Comparison of ENCODE assay signal across 28 mouse cellular contexts in the genomic region with DNA sequence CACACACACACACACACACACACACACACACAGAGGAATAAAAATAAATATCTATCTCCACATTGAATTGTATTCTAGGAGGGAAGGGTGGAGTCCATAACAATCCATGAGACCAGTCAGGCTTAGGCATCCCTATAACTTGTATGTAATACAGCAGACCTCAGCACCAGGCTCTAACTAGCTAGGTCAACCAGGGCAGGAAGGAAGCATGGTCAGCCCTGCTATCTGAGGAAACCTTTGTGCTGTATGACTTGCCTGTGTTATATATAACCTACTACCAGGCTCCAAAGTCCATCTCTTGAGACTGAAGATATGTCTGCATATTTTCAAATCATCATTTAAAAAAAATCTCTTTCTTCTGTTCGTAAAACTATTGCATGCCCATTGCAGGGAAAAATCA. TPM values are rescaled to one million over a fixed set of nuclear protein-coding genes. Genes with fewer than 3 reads are reported as not detected.
DNase-seq lines count a peak whose midpoint lies in the region; ATAC-seq and TF ChIP-seq lines count a peak whose summit lies in the region.
"Had no signal": no experiment of that assay in that cellular context is flagged by ENCODE, and none has a peak within 500 bp of the region (broad histone marks: within the 10 kb centered on the region; RNA-seq: fewer than 3 reads in every experiment).

No protein-coding gene starts in this region.

- no peak for TF ChIP-seq POLR2A in cerebellum, adult 2 months (IDR thresholded peaks at IDR 0.05; ENCODE audit: borderline replicate concordance, insufficient read depth, low read length)

- H3K4me2 ChIP-seq in intestine, embryonic 15.5 days (replicated peaks) = no peak overlapping the region
- no peak overlapping the region for H3K4me2 ChIP-seq in intestine, postnatal 0 days (replicated peaks; ENCODE audit: low read depth)
- H3K4me2 ChIP-seq in liver, embryonic 11.5 days = no peak overlapping the region
- H3K4me2 ChIP-seq: embryonic facial prominence, embryonic 13.5 days; embryonic facial prominence, embryonic 15.5 days; forebrain, embryonic 12.5 days had no signal

- H3K4me3 ChIP-seq in intestine, embryonic 15.5 days (replicated peaks) = no peak overlapping the region
- no peak overlapping the region for H3K4me3 ChIP-seq in intestine, postnatal 0 days (ENCODE audit: low read depth, low read length)
- no peak overlapping the region for H3K4me3 ChIP-seq in liver, embryonic 11.5 days (ENCODE audit: low read depth, low read length)
- H3K4me3 ChIP-seq in cerebellum, adult 2 months (replicated peaks; ENCODE audit: insufficient read depth, low read depth, low read length) = no peak overlapping the region
- H3K4me3 ChIP-seq: embryonic facial prominence, embryonic 13.5 days; embryonic facial prominence, embryonic 15.5 days; erythroblast, embryonic 14.5 days; forebrain, embryonic 10.5 days; forebrain, embryonic 12.5 days had no signal

- peak; percentile 65 for DNase-seq in 416B (ENCODE audit: low read depth)
- DNase-seq in left cerebral cortex, adult 11 months (ENCODE audit: low spot score) = no peak
- no peak for DNase-seq in liver, embryonic 11.5 days (ENCODE audit: low spot score)
- DNase-seq in cerebellum, adult 2 months = no peak
- DNase-seq: adrenal gland, adult 8-10 months; adrenal gland, postnatal 14 days; adrenal gland, postnatal 36 days; B cell, adult 2 months; cerebellum, adult 11-12 months; cerebellum, adult 8-10 months; cerebellum, adult 9-11 months; cerebellum, postnatal 14 days; cerebellum, postnatal 36 days; embryo, embryonic 11 days had no signal

- no peaks in the 10 kb centered on the region for H3K9me3 ChIP-seq in intestine, embryonic 15.5 days
- no peaks in the 10 kb centered on the region for H3K9me3 ChIP-seq in intestine, postnatal 0 days (ENCODE audit: control insufficient read depth)
- no peaks in the 10 kb centered on the region for H3K9me3 ChIP-seq in liver, embryonic 11.5 days (ENCODE audit: control insufficient read depth, low read length)
- H3K9me3 ChIP-seq: embryonic facial prominence, embryonic 13.5 days; embryonic facial prominence, embryonic 15.5 days; forebrain, embryonic 10.5 days; forebrain, embryonic 12.5 days; G1E had no signal

- H3K36me3 ChIP-seq in intestine, embryonic 15.5 days = no peaks in the 10 kb centered on the region
- no peaks in the 10 kb centered on the region for H3K36me3 ChIP-seq in intestine, postnatal 0 days (ENCODE audit: control insufficient read depth, insufficient read depth)
- no peaks in the 10 kb centered on the region for H3K36me3 ChIP-seq in liver, embryonic 11.5 days (ENCODE audit: control insufficient read depth, insufficient read depth, low read length)
- H3K36me3 ChIP-seq: embryonic facial prominence, embryonic 13.5 days; embryonic facial prominence, embryonic 15.5 days; forebrain, embryonic 10.5 days; forebrain, embryonic 12.5 days; G1E had no signal

- TF ChIP-seq CTCF in intestine, postnatal 0 days (IDR thresholded peaks at IDR 0.05; ENCODE audit: low read depth) = no peak
- TF ChIP-seq CTCF in cerebellum, adult 2 months (IDR thresholded peaks at IDR 0.05; ENCODE audit: borderline replicate concordance, insufficient read depth, low read depth, low read length) = no peak

- H3K27me3 ChIP-seq in intestine, embryonic 15.5 days (replicated peaks) = no peaks in the 10 kb centered on the region
- no peaks in the 10 kb centered on the region for H3K27me3 ChIP-seq in intestine, postnatal 0 days (replicated peaks; ENCODE audit: control insufficient read depth, insufficient read depth, low read length)
- H3K27me3 ChIP-seq in liver, embryonic 11.5 days (replicated peaks; ENCODE audit: control insufficient read depth, insufficient read depth, low read length) = no peaks in the 10 kb centered on the region
- H3K27me3 ChIP-seq in cerebellum, adult 2 months (ENCODE audit: control insufficient read depth, insufficient read depth, low read length) = no peaks in the 10 kb centered on the region
- H3K27me3 ChIP-seq: CH12.LX; embryonic facial prominence, embryonic 13.5 days; embryonic facial prominence, embryonic 15.5 days; forebrain, embryonic 12.5 days had no signal

- WGBS in intestine, embryonic 15.5 days = 79% methylated on average over 1 of the region's 1 CpGs
- 52% methylated on average over 1 of the region's 1 CpGs for WGBS in intestine, postnatal 0 days
- 76% methylated on average over 1 of the region's 1 CpGs for WGBS in liver, embryonic 11.5 days
- 93% methylated on average over 1 of the region's 1 CpGs for WGBS in cerebellum, adult 2 months

- H3K4me1 ChIP-seq in intestine, embryonic 15.5 days (replicated peaks) = no peaks in the 10 kb centered on the region
- no peaks in the 10 kb centered on the region for H3K4me1 ChIP-seq in intestine, postnatal 0 days (replicated peaks; ENCODE audit: control insufficient read depth, insufficient read depth, low read length)
- H3K4me1 ChIP-seq in liver, embryonic 11.5 days (replicated peaks; ENCODE audit: control insufficient read depth, insufficient read depth, low read length) = no peaks in the 10 kb centered on the region
- H3K4me1 ChIP-seq in cerebellum, adult 2 months (ENCODE audit: control insufficient read depth, insufficient read depth, low read length) = no peaks in the 10 kb centered on the region
- H3K4me1 ChIP-seq: embryonic facial prominence, embryonic 13.5 days; embryonic facial prominence, embryonic 15.5 days; forebrain, embryonic 10.5 days; forebrain, embryonic 12.5 days had no signal

- no peak overlapping the region for H3K9ac ChIP-seq in intestine, embryonic 15.5 days
- H3K9ac ChIP-seq in intestine, postnatal 0 days (ENCODE audit: low read depth, low read length) = no peak overlapping the region
- no peak overlapping the region for H3K9ac ChIP-seq in liver, embryonic 11.5 days (ENCODE audit: low read depth, low read length)
- H3K9ac ChIP-seq: embryonic facial prominence, embryonic 13.5 days; embryonic facial prominence, embryonic 15.5 days; forebrain, embryonic 12.5 days had no signal

- peak; percentile 78 for ATAC-seq in intestine, embryonic 15.5 days
- peak; percentile 98 for ATAC-seq in intestine, postnatal 0 days
- ATAC-seq in liver, embryonic 11.5 days (replicated peaks; ENCODE audit: low FRiP score) = no peak
- ATAC-seq: activated CD4-positive, CD25-positive, alpha-beta regulatory T cell, adult 4 months; CD4-positive, CD25-positive, alpha-beta regulatory T cell, adult 4 months; forebrain, embryonic 14.5 days; forebrain, embryonic 16.5 days; Patski had no signal

- H3K27ac ChIP-seq in intestine, embryonic 15.5 days = no peak overlapping the region
- no peak overlapping the region for H3K27ac ChIP-seq in intestine, postnatal 0 days (ENCODE audit: low read depth, low read length)
- no peak overlapping the region for H3K27ac ChIP-seq in liver, embryonic 11.5 days (ENCODE audit: low read depth, low read length)
- H3K27ac ChIP-seq in cerebellum, adult 2 months (ENCODE audit: insufficient read depth, low read length) = no peak overlapping the region
- H3K27ac ChIP-seq: embryonic facial prominence, embryonic 13.5 days; embryonic facial prominence, embryonic 15.5 days; forebrain, embryonic 10.5 days; forebrain, embryonic 12.5 days had no signal

RNA-seq across cellular contexts. Expression of gene Sepsecs, which starts 27.8 kb away (rescaled TPM):
- polyA plus RNA-seq in intestine, embryonic 15.5 days (2015; fragmentation: Nextera tagmentation; extraction: Ambion mirVana) = 11.5 and 12.4 TPM in 2 replicates
- 8.9 and 9.1 TPM in 2 replicates for polyA plus RNA-seq in intestine, postnatal 0 days (2015; fragmentation: Nextera tagmentation; extraction: Ambion mirVana)
- polyA plus RNA-seq in liver, embryonic 11.5 days (2014; fragmentation: Nextera tagmentation; extraction: Ambion mirVana) = 12.7 and 15.0 TPM in 2 replicates
- 9.9 and 11.7 TPM in 2 replicates for polyA plus RNA-seq in cerebellum, adult 2 months (2012; rRNA removed)

RNA-seq across cellular contexts. Expression of gene Pi4k2b, which starts 44.1 kb away (rescaled TPM):
- polyA plus RNA-seq in intestine, embryonic 15.5 days (2015; fragmentation: Nextera tagmentation; extraction: Ambion mirVana) = 20.7 and 23.4 TPM in 2 replicates
- 40.9 and 43.1 TPM in 2 replicates for polyA plus RNA-seq in intestine, postnatal 0 days (2015; fragmentation: Nextera tagmentation; extraction: Ambion mirVana)
- polyA plus RNA-seq in liver, embryonic 11.5 days (2014; fragmentation: Nextera tagmentation; extraction: Ambion mirVana) = 20.8 and 26.9 TPM in 2 replicates
- polyA plus RNA-seq in cerebellum, adult 2 months (2012; rRNA removed) = 1.9 and 2.1 TPM in 2 replicates
